Mouse (Mus musculus) right cerebral cortex, postnatal 10 days (tissue): ENCODE measurements around the gene Cct7.

ENCODE experiments used
- DNase-seq, 2 experiments: peaks; one replicate each; pipeline ENCODE4 v3.0.0; 2021; ENCODE audit warnings: low spot score in 2 of 2

Cct7 gene

DNA sequence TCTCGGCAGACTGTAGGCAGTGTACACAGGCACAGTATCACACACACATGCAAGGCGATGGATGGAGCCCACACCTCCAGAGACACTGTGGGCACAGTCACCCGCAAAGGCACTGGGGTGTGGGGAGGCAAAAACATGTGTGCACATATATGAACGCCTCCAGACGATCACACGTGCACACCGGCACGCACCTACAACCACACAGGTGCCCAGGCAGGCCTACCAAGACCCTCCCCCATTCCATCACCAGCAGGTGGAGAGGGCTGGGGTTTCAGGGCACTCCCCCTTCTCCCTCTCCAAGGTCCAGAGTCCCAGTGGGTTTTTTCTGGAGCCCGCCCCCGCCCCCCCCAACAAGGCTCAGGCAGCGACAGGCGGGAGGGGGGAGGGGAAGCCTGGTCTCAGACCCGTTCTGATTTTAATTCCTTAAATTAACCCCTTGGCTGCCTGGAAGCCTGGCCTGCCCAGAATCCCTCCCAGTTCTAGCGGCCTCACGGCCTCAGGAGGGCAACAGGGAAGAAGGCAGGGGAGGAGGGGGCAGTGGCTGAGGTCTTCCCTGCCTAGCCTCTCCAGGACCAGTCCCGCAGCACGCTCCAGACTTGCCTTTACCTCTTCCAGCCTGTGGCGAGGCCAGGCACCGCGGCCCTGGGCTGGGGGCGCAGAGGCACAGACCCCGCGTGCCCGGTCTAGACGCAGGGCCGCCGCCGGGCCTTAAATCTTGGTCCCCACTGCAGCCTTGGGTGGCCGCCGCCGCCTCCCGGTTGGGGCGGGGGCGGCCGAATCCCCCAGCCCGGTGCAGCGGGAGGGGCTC, 51.0 kb downstream of the Cct7 start:
- DNase-seq: peak; percentile 57 to 72

DNA sequence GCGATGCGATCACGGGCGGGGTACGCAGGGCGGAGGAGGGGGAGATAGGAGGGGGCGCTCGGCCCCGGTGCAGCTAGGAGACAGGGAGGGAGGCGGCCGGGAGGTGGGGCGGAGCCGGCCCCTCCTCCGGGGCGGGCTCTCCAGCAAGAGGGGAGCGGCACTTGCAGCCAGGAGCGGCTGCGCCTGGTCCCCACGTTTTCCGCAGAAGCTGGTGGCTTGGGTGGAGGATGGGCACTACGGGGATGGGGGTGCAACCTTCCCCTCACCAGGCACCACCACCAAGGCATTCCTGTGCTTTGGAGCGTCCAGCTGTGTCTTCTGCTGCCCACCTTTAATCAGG, 51.6 kb downstream of the Cct7 start, which contains the start of gene Fbxo41:
TSS of gene Fbxo41 (minus strand) at position 84 of the 340 bp plus-strand sequence.
- DNase-seq: peak; percentile 89 to 91

DNA sequence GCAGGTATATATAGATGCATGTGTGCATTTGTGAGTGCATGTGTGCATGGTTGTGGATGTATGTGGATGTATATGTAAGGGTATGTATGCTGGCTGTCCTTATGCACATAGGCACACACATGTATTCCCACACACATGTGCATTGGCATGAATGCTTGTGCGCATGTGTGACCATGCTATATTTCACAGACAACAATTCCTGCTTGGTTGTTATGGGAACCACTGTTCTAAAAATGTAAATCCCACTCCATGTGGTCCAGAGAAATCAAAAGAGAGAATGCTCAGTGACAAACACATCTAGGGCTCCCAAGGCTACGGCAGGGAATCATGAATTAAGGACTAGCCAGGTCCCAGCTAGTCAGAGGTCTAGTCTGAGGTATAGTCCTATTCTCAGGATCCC, 53.6 kb downstream of the Cct7 start:
- peak in 1 of 2 experiments; percentile 63 for DNase-seq

DNA sequence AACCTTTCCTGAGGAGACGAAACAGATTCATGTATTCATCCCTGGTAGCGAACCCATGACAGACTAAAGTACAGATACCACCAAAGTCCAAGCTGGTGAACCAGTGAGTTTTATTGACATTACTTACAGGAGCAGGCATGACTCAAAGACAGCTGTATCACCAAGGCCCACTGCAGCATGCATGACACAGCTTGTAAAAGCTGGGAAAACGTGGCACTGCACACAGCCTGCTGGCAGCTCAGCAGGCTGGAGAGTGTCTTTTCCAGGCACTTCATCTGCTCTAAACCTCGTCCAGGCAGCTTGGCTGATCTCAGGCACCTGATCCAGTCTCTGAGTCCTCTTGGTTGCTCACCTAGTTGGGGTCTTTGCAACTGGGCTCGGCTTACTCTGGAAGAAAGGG, 57.3 kb downstream of the Cct7 start:
- no peak for DNase-seq

DNA sequence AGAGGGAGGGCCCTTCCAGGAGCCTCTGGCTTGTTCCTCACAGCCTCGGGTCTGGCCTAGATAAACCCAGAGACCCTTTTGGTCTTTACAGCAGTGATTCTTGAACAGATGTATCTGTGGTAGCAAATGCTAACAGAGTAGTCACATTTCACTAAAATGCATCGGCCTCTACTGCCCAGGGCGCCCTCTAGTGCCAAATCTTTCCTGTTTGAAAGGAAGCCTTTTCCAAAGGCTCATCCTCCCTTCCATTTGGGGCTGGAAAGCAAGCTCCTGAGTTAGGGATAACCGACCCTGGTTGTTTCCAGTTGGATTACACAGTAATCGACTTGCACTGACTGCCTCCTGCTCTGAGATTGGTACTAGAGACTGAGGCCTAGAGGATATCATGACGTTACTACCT, 59.2 kb downstream of the Cct7 start:
- DNase-seq: peak; percentile 83 to 87

DNA sequence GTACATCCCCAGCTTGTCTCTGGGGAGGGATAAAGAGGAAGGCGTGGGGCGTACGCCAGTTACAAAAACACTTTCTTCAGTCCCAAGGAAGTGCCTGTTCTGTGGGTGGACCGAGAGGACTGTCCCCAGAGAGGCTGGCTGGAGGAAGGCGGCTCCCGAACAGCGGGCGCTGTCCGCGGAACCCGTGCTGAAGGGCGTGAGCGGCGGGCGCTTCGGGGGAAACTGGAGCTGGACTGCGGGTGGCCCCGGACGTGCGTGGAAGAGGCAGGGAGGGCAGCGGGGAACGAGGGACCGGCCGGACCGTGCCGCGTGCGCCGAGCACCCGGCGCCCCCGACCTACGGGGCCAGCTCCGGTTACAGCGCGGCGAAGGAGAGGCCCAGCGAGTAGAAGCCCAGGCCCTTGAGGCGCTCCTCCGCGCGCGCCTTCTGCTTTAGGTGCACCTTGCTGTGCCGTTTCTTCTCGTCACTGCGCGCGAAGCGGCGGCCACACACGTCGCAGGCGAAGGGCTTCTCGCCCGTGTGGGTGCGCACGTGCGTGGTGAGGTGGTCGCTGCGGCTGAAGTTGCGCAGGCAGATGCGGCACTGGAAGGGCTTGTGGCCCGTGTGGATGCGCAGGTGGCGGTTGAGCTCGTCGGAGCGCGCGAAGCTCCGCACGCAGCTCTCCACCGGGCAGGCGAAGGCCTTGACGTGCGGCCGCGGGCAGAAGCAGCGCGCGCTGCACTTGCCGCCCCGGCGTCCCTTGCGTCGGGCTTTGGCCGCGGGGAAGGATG, 60.2 kb downstream of the Cct7 start:
- peak; percentile 47 to 51 for DNase-seq

DNA sequence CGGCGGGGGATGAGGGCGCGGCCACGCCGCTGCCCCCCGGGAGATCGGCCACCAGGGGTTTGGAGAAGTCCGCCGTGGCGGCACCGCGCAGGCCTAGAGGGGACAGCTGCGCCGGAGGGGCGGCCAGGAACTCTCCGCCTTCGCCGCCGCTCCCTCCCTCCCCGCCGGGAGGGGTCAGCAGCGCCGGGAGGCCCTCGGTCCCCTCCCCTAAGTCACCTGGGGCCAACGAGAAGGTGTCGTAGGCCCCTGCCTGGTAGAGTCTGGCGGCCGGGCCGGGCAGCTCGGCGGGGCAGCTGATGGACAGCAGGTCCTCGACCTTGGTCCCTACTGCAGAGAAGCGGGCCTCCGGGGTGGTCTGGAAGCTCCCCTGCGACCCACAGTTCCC, 60.7 kb downstream of the Cct7 start:
- DNase-seq: no peak

DNA sequence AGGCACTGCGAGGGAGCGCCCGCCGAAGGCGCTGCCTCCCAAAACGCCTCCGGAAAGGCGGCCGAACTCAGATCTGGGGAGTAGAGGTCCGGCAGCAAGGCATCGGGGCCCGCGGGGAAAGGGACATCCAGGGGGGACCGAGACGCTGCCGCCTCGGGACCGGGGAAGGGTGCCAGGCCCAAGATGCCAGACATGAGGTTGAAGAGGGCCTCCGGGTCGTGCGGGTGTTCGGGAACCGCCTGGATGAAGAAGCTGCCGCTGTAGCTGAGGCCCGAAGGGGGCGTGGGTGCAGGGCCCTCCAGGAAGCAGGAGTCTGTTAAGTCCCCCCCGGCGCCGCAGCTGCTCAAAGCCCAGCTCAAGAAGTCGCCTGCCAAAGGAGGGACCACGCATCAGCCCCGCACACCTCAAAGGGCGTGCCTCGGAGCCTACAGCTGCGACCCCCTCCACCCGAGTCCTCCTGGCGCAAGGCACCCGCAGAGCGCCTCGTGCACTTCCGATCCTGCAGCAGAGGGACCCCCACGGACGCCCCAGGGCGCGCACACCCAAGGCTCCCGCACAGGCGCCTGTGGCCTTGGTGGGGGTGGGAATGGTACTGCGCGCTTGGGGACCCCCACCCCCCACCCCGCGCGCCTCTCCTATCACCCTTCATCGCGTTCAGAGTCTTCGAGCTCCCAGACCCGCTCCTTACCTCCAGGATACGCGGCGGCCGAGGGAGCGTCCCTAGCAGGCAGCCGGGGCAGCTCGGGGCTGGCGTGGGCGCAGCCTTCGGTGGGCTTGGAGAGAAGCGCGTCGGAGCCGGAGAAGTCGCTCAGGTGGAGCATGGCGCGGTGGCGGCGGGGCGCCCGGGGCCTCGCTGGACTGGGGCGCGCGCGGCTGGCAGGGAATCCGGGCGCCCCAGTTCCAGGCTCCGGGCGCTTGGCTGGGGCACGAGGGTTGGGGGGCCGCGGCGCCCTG, 61.5 kb downstream of the Cct7 start:
- peak; percentile 64 to 65 for DNase-seq

DNA sequence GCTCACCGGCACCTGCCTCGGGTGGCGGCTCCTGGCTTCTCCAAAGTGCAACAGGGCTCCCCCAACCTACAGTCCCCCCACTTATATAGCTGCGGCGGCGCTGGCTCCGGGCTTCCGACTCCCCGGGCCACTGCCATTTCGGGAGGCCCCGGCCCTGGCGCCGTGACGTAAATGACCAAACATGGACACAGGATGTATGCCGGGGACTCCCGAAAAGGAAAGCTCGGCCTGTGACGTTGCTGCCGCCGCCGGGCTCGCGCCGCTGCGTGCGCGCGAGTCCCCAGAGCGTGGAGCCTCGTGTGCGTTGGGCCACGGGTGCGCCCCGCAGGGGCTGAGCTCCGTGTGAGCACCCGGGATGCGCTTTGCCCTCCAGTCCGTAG, 62.2 kb downstream of the Cct7 start, which contains the start of gene Egr4:
TSS of gene Egr4 (minus strand) at position 59 of the 380 bp plus-strand sequence.
- DNase-seq: peak; percentile 95 to 96

DNA sequence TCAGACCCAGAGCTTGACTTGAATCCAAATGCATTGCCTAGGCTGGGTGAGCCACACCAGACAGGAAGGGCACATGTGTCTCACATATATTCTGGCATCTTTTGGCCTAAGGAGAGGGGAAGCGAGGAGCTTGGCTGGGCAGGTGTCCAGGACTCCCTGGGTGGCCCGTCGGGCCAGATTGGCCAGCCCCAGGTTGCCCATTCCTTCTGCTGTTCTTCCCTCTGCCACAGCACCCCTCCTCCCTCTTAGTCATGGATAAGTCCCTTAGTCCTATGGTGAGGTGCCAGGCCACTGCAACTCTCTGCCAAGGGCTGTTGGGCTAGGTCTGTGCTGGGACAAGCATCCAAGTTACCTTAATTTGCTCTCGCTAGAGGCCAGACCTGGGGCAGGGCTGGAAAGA, 64.6 kb downstream of the Cct7 start:
- DNase-seq: no peak
